Mouse (Mus musculus) layer of hippocampus, adult 2 months (tissue): ENCODE results near the gene Ccdc22. TPM values are rescaled to one million over a fixed set of nuclear protein-coding genes. Genes with fewer than 3 reads are reported as not detected.

Source experiments
- DNase-seq, 2 experiments: peaks; one replicate each; pipeline ENCODE4 v3.0.0; 2022; ENCODE audit warnings: low spot score in 2 of 2
- H3K27ac ChIP-seq: fragments of 200-600 bp; 2 replicates; pipeline ENCODE4 v1.8.1; 2022
- H3K4me3 ChIP-seq: fragments of 200-600 bp; 2 replicates; pipeline ENCODE4 v1.8.1; 2022; ENCODE audit warnings: mild to moderate bottlenecking
- CTCF ChIP-seq: fragments of 200-600 bp; conservative IDR thresholded peaks from 2 replicates; pipeline ENCODE4 v1.8.1; 2022; ENCODE audit warnings: antibody characterized with exemption, mild to moderate bottlenecking, moderate library complexity
- total RNA-seq, 2 experiments: library from RNA; stranded (reverse); gene quantifications; 2 replicates each; pipeline ENCODE4 v1.2.3; 2021

Ccdc22 gene
- total RNA-seq, 2 experiments from 2014 or later, result 25.3 to 25.5 TPM

DNA sequence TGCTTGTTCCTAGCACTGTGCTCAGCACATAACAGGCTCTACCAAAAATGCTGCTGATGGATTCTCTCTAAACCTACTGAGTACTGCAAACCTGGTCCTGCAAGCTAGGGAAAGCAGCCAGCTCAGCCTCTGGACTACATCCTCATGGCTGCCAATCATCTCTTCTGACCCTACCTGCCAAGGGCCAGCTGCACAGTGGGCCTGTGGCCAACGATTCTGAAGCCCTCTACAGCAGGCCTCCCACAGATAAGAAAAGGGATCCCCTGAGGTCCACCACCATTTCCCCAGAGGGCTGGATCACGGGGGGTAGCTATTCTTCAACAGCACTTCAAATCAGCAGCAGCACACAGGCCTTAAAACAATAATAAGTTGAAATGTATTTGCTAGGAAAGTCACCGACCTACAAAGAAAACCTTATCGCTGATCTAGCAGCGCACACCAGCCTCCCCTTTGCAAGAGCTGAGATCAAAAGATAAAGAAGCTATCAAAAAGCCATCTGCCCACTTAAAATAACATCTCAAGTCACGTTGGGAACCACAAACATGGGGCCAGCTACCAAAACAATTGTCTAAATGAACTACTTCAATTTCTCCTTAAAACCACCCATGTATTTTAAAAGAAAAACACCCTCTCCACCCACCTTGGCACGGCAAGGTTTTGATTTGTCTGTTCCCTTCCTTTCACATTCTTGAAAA, 34.7 kb downstream of the Ccdc22 start:
- H3K4me3 ChIP-seq, result no peak overlapping the region
- no peak for DNase-seq
- TF ChIP-seq CTCF, result no peak
- no peak overlapping the region for H3K27ac ChIP-seq

DNA sequence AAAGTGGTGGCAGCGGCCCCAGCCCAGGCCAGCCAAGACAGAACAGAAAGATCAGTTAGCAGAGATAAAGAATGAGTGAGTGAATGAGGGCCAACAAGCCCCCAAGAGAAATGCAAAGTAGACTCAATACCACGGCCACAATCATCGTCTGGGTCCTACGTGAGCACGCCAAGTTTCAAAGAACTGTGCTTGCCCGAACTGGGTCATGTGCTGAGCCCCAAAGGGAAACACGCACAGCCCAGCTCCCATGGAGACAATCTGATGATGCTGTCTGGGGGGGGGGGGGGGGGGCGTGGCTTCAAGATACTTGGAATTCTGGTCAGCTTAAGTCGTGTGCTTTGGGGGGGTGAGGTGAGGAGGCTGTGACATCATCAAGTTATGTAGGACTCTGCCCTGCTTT, 37.8 kb downstream of the Ccdc22 start:
- Histone ChIP-seq H3K4me3 (no peak overlapping the region), H3K27ac (no peak overlapping the region)
- DNase-seq, result no peak
- no peak for TF ChIP-seq CTCF

DNA sequence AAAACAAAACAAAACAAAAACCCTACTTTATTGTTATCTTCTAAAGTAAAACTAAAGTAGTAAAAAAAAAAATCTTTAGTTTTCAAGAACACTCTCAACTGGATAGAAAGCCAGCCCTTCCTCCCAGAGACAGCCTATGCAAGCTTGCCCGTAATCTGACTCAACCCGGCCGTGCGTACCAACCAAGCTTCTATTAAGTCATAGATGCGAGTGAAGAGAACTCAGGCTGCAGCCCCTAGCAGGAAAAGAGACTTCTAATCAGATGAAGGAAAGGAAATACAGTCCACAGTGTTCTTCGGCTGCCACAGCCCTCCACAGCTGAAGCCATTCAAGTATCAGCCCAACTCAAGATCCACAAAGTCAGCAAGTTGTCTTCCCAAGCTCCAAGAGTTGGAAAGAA, 39.0 kb downstream of the Ccdc22 start:
- no peak overlapping the region for H3K4me3 ChIP-seq
- no peak for TF ChIP-seq CTCF
- H3K27ac ChIP-seq, result no peak overlapping the region
- no peak for DNase-seq

DNA sequence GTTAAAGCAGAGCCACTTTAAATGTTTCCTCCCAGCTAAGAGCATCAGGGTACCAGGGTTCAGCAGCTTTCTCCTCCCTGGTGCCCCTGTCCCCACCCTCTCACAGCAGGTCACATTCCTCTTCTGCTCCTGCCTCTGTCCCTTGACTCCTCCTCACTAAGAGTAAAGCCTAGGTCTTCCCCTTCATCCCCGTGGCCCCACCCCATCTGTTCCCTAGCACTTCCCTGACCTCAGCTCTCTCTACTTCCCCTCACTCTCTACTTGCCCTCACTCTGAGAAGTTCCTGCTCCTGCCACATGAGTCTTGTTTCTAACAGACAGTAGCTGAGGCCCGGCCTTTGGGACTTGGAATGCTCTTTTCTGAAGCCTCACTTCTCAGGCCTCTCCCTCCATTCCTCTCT, 42.2 kb downstream of the Ccdc22 start:
- no peak for DNase-seq
- Histone ChIP-seq H3K27ac (no peak overlapping the region), H3K4me3 (no peak overlapping the region)
- no peak for TF ChIP-seq CTCF

DNA sequence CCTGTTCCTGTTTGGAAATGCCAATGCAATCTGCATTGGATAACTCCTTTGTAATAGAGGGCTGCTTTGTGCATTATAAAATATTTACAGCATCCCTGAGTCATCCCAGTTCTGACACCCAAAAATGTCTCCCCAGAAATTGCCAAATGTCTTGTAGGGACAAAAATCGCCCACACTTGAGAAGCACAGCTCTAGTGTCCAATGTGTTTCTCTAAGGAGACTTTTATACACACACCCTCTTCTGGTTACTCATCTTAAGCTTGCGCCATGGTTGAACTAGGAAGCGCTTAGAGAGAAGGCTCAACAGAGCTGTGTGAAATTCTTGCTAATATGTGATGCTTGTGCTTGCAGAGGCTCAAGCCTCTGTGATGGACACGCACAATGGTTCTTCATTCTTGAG, 51.8 kb downstream of the Ccdc22 start:
- no peak overlapping the region for H3K27ac ChIP-seq
- no peak overlapping the region for H3K4me3 ChIP-seq
- TF ChIP-seq CTCF, result no peak
- DNase-seq, result no peak

Other genes with a start within 250 kb of the Ccdc22 start
- gene Usp27x, start 229.7 kb downstream of the Ccdc22 start, total RNA-seq, result 10 to 100 TPM; 14.4 to 14.6 TPM
- under 1 TPM in 1 of 2 experiments, not detected in 1; 0.10 TPM for gene Foxp3, start 31.9 kb downstream of the Ccdc22 start, total RNA-seq
- gene Ppp1r3f, start 31.2 kb downstream of the Ccdc22 start, total RNA-seq, result 10 to 100 TPM; 16.4 to 16.7 TPM
- under 1 TPM in 1 of 2 experiments, not detected in 1; 0.08 TPM for gene Cacna1f, start 1.6 kb upstream of the Ccdc22 start, total RNA-seq
- 1,000 to 10,000 TPM; 1,738 to 1,877 TPM for gene Syp, start 33.0 kb upstream of the Ccdc22 start, total RNA-seq
- 1 to 10 TPM; 1.0 to 1.1 TPM for gene Prickle3, start 51.7 kb upstream of the Ccdc22 start, total RNA-seq
- 1 to 10 TPM; 4.9 to 5.4 TPM for gene Plp2, start 65.9 kb upstream of the Ccdc22 start, total RNA-seq
- under 1 TPM; 0.31 to 0.52 TPM for gene Magix, start 75.7 kb upstream of the Ccdc22 start, total RNA-seq
- 10 to 100 TPM; 32.6 to 40.6 TPM for gene Gpkow, start 91.6 kb upstream of the Ccdc22 start, total RNA-seq
- gene Wdr45, start 108.8 kb upstream of the Ccdc22 start, total RNA-seq, result 10 to 100 TPM; 63.9 to 68.2 TPM
- not detected for gene Gm45208, start 116.7 kb upstream of the Ccdc22 start, total RNA-seq
- 100 to 1,000 TPM in 1 of 2 experiments, 10 to 100 TPM in 1; 91.6 to 102 TPM for gene Praf2, start 122.9 kb upstream of the Ccdc22 start, total RNA-seq
- 10 to 100 TPM; 14.7 to 20.6 TPM for gene Ccdc120, start 145.4 kb upstream of the Ccdc22 start, total RNA-seq
- gene Tfe3, start 157.0 kb upstream of the Ccdc22 start, total RNA-seq, result 10 to 100 TPM; 29.0 to 35.1 TPM
- 100 to 1,000 TPM; 105 to 108 TPM for gene Gripap1, start 184.2 kb upstream of the Ccdc22 start, total RNA-seq
- 1 to 10 TPM; 9.5 to 9.7 TPM for gene Kcnd1, start 216.8 kb upstream of the Ccdc22 start, total RNA-seq
- gene Otud5, start 235.8 kb upstream of the Ccdc22 start, total RNA-seq, result 10 to 100 TPM; 82.6 to 83.8 TPM